Mouse (Mus musculus) left cerebral cortex, adult 8-10 months (tissue): Measurements from ENCODE around the gene Ube2dnl1. TPM values are rescaled to one million over a fixed set of nuclear protein-coding genes. Genes with fewer than 3 reads are reported as not detected.

ENCODE experiments used
- DNase-seq, 2 experiments: peaks; one replicate each; pipeline ENCODE4 v3.0.0; 2022; ENCODE audit warnings: low spot score in 2 of 2
- total RNA-seq, 4 experiments: library from RNA; stranded (reverse); gene quantifications; 2 replicates each; pipeline ENCODE4 v1.2.4; 2022

Ube2dnl1 gene
- total RNA-seq: not detected

GRCm38 (mm10) chrX:114904712-114905111 lies at the start of gene Ube2dnl1:
TSS of gene Ube2dnl1 (plus strand) at chrX:114905012.
- DNase-seq: no peak

GRCm38 (mm10) chrX:114895489-114895888 lies 9.3 kb upstream of the Ube2dnl1 start:
- no peak for DNase-seq

- no peak for DNase-seq
These were observed 7.3 kb upstream of the Ube2dnl1 start for GRCm38 (mm10) chrX:114897506-114897905.

- DNase-seq: no peak
These were observed 1.4 kb upstream of the Ube2dnl1 start for GRCm38 (mm10) chrX:114903391-114903790.

GRCm38 (mm10) chrX:114907282-114907681 lies 2.5 kb downstream of the Ube2dnl1 start, which contains the start of gene Ube2dnl2:
TSS of gene Ube2dnl2 (plus strand) at chrX:114907582.
- no peak for DNase-seq

GRCm38 (mm10) chrX:114955066-114955465 lies 50.3 kb downstream of the Ube2dnl1 start:
- no peak for DNase-seq

Other genes starting within 250 kb of the Ube2dnl1 start
- gene Ube2dnl2, start 2.6 kb downstream of the Ube2dnl1 start, total RNA-seq: not detected